Mouse (Mus musculus): ENCODE measurements at regions not wholly inside any gene's neighbourhood (a gene's known extent, or its start where the extent isn't known, plus 50 kb on each side); places are given as distances from the start of the nearest gene placed in this dataset.
A peak's percentile ranks its signal among the peaks of the same experiment; 100 is the strongest.

DNA sequence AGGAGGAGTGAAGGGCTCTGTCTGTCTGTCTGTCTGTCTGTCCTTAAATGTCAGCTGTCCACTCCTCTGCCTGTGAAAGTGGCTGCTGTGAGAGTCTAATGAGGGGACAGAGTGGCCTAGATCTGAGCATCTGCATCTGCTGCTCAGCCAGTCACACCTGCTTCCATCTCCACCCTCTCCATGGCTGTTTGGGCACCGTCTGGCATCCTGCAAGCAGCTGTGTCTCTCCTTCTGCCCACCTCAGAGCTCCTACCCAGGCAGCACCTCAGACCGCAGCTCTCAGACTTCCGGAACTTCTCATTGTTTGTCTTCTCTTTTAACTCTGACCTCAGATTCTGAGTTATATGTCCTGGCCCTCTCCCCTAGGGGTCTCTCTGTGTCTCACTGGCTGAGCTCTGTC lies 159.2 kb downstream of the Gm26897 start:
- DNase-seq (ENCODE audit: low spot score in 2 of 2), result no peak

DNA sequence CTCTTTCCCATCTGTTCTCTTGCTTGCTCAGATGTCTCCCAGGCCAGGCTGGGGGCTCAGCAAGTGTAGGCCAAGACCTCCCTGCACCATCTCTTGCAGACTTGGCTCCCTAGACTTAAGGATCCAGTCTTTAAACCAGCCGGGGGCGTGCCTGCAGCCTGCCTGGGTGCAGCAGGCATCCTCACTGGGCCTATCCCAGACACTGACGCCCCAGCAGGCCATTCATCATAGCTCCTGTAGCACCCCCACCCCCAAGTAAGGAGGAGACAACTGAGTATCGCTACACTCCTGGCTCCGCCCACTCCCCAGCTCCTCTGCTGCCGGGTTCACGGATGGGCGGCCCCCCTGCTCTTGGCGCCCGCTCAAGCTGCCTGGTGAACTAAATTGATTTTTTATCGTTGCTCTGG lies 160.2 kb downstream of the Gm26897 start:
- no peak for DNase-seq (ENCODE audit: low spot score in 2 of 2)

- DNase-seq (ENCODE audit: low spot score in 2 of 2), result no peak
These were observed 163.8 kb downstream of the Gm26897 start for GRCm38 (mm10) chr5:111897568-111897967.

DNA sequence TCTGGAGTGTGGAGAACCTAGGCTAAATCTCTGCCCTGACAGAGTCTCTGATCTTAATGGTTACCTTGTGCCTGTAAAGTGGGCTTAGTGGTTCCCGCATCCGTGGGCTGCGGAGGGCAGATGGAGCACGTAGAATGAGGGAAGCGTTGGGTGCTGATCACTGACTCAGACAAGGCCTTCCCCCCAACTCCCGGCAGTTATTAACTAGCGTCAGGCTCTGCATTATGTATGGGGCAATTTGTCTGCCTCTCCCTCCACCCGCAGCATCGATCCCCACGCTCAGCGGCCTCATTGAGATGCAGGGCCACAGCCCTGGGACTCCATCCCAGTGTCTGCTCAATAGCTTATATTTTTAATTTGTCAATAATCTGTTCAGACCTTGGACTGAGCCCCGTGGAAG lies 164.8 kb downstream of the Gm26897 start:
- no peak for DNase-seq (ENCODE audit: low spot score in 2 of 2)

DNA sequence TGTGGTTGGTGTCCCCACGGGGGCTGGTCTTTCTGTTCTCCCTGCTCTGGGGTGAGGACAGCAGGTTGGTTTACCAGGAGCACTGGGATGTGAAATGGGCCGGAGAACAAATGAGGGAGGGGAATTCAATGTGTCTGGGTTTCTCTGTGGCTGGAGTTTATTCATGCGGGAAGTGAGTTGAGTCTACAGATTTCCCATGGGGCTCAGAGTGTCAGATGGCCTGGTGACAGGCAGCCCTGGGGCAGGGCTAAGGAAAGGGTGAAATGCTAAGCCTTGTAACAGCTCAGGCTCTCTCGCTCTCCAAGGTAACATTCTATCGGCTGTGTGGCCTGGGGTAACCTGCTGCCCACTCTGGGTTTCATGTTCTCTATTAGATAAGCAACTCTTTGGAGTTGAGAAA lies 167.5 kb downstream of the Gm26897 start:
- no peak for DNase-seq (ENCODE audit: low spot score in 2 of 2)

GRCm38 (mm10) chr5:111901678-111902077 lies 168.0 kb downstream of the Gm26897 start:
- peak in 1 of 2 experiments; percentile 6 for DNase-seq (ENCODE audit: low spot score in 2 of 2)

DNA sequence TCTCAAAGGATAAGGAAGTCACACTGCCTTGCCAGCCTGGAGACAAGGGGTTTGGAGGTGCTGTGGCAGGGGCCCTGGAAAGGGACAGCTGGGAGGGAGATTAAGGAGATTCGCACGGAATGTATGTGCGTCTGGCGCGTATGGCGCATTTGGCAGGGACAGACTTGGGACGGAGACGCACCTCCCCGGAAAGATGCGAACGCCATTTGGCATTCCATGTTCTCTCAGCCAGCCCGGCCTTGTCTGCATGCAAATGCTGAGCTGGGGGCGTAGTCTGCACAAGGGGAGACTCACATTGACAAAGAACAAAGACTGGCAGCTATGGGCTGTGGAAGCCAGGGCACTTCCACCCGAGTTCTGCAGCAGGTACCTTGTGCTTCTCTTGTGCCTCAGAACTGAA lies 174.4 kb downstream of the Gm26897 start:
- DNase-seq (ENCODE audit: low spot score in 2 of 2), result no peak

DNA sequence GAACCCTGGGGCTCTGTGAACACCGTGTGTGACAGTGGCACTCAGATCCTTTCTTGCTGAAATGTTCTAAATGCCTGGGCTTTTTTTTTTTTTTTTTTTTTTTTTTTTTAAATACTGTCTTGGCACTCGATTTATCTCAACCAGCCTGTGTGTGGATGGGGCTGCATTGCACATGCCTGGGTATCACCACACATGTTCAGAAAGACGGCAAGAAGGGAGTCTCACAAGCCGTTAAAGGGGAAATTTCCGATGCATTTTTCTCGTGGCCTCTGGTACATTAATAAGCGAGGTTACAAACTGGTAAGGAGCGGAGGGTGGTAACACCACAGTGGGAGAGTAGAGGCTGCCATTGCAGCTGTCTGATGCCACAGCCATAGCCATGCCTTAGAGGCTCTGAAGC lies 176.8 kb downstream of the Gm26897 start:
- DNase-seq (ENCODE audit: low spot score in 2 of 2), result no peak

GRCm38 (mm10) chr5:111913354-111913753 lies 179.6 kb downstream of the Gm26897 start:
- no peak for DNase-seq (ENCODE audit: low spot score in 2 of 2)

- no peak for DNase-seq (ENCODE audit: low spot score in 2 of 2)
These were observed 180.6 kb downstream of the Gm26897 start for GRCm38 (mm10) chr5:111914296-111914695.

DNA sequence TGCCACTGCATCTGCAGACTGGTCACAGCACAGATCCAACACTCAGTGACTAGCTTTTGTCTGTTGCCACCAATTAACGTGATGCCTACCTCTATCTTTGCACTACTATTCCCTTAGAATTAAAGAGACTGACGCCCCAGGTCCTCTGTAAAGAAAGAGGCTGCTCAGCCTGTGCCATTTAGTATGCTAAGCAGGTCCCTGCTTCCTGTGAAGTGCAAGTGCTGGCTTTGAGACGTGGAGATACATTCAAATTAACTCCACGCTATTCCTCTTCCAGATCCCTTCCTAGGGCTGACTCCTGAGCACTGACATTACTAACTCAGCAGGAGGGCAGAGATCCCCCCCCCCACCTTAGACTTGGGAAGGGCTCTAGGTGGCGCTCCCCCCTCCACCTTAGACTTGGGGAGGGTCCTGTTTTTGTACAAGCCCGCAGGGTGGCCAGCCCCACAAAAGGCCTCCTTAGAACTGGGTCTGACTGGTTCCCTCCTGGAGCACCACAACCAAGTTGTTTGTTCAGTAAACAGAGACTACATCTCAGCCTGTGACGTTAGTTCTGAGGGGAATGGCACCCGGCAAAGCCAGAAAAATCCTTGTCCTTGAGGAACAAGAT lies 184.0 kb downstream of the Gm26897 start:
- DNase-seq (ENCODE audit: low spot score in 2 of 2), result no peak

DNA sequence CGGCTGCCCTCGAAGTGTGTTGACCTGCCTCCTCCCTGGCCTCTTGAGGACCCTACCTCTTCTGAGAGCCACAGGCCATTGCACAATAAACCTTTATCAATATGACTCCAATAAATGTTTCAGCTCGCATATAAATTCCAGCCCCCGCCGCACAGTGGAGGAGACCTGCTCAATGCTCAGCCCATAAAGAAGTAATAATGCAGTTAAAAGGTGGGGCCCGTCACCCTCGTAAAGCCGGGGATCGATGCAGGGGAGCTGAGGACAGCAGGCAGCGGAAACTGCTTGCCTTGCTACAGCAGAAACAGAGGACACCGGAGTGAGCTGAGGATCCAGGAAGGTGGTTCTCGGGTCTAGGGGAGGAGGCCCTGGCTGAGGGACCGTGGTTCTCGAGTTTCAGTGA lies 185.2 kb downstream of the Gm26897 start:
- no peak for DNase-seq (ENCODE audit: low spot score in 2 of 2)

- DNase-seq (ENCODE audit: low spot score in 2 of 2), result no peak
These were observed 189.4 kb downstream of the Gm26897 start for GRCm38 (mm10) chr5:111922991-111923701.

GRCm38 (mm10) chr5:111925757-111926156 lies 192.0 kb downstream of the Gm26897 start:
- no peak for DNase-seq (ENCODE audit: low spot score in 2 of 2)

DNA sequence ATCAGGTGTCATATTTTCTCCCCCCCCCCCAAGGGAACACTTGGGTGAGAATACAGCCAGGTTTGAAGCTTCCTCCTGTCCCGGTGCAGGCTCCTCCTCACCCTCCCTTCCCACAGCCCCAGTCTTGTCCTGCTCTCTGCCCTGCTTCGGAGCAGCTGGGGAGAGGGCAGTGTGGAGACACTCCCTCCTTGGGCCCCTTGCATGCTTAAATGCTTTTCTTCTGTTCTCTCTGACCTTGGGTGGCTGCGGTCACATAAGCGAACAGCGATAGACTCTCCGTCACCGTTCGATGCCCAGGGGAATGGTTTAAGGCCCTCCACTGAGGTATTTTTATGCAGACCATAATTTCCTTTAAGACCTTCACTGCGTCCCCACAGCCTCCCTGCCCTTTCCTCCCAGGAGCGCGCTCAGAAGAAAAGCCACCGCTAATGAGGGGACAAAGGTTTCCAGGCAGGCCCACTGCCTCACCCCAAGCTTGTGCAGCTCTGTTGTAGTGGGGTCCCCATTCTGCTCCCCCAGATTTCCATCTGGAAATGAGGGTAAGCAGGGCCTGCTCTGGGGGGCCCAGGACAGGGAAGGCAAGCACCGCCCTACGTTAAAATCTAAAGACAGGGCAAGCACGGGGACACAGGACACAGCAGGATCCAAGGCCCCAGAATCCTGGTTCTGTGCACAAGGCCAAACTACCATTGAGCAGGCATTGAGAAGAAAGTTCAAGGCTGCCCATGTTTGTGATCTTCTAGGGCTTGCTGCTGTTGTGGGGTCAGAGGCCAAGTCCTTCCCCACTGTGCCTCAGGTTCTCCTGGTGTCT lies 195.7 kb downstream of the Gm26897 start:
- DNase-seq (ENCODE audit: low spot score in 2 of 2), result no peak

GRCm38 (mm10) chr5:111929991-111930339 lies 196.2 kb downstream of the Gm26897 start:
- no peak for DNase-seq (ENCODE audit: low spot score in 2 of 2)

- no peak for DNase-seq (ENCODE audit: low spot score in 2 of 2)
These were observed 198.0 kb downstream of the Gm26897 start for GRCm38 (mm10) chr5:111931733-111932132.

- no peak for DNase-seq (ENCODE audit: low spot score in 2 of 2)
These were observed 201.8 kb downstream of the Gm26897 start for GRCm38 (mm10) chr5:111935381-111936134.

GRCm38 (mm10) chr5:111941831-111942230 lies 208.1 kb downstream of the Gm26897 start:
- DNase-seq (ENCODE audit: low spot score in 2 of 2), result no peak

DNA sequence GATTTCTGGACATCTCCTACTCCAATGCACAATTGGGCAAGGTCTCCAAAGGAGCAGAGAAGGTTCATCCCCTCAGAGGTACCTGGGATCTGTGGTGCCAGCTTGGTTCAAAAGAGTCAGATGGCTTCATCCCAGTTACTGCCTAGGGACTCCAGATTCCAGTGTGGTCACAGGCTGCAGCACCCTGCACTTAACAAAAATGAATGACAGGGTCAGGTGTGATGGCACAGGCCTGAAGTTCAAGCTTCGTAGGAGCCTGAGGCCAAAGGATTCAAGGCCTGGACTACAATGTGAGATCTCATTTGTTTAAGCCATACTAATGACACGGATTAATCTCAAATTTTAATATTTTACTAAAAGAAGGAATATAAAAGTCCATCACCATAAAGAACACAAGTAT lies 209.1 kb downstream of the Gm26897 start:
- no peak for DNase-seq (ENCODE audit: low spot score in 2 of 2)

DNA sequence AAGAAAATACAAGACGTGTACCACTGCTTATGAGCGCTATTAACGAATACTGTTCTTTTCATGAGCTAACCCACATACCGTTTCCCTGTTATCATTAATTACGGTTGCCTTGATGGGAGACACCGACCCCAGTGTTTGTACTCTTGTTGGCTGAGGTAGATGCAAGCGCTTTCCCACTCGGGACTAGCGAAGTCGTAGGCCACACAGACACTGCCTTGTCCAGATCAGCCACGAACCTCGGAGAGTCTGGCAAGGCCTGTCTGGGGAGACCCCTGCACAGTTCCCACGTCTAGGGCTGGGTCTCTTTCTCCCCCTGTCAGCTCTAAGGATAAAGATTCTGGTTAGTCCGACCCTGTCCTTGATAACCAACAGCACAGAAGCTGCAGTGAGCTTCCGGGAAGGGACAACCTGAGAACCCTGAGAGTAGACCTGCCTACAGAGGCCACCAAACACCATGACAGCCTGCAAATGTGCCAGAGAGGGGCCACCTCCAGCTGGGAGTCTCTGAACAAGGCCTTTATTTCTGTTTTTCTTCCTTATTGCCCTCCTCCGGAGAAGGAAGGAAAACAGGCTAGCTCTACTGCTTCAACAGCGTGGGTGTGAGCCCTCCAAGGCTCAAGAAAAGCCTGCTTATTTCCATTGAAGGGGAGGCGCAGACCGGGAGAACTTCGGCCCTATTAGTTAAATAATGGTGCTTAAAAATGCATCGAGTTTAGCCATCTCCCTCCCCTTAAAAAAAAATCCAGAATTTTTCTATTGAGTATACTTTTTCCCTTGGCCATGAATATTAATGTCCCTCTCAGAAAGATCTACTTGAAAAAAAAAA lies 209.8 kb downstream of the Gm26897 start:
- DNase-seq (ENCODE audit: low spot score in 2 of 2), result no peak
